Mouse (Mus musculus) kidney, embryonic 16.5 days (tissue): ENCODE data around the gene Coq8b. TPM values are rescaled to one million over a fixed set of nuclear protein-coding genes. Genes with fewer than 3 reads are reported as not detected.

Experiments
- ATAC-seq: fragments of 200-750 bp; cut with Nextera tagmentation; 2 replicates; pipeline ENCODE4 v1.8.0; 2017; ENCODE audit warnings: moderate TSS enrichment; ENCODE audit not compliant: low FRiP score, low TSS enrichment
- H3K27ac ChIP-seq: fragments of 300-500 bp; sonication (generic); 2 replicates; pipeline ENCODE4 v1.5.1; 2014; ENCODE audit warnings: low read length
- H3K27me3 ChIP-seq: fragments of 300-500 bp; sonication (generic); 2 replicates; pipeline ENCODE4 v1.6.1; 2014; ENCODE audit warnings: low read length, control low read depth, mixed read lengths; ENCODE audit not compliant: insufficient read depth
- H3K36me3 ChIP-seq: fragments of 300-500 bp; sonication (generic); 2 replicates; pipeline ENCODE4 v1.6.1; 2014; ENCODE audit warnings: low read length, control low read depth, mixed read lengths; ENCODE audit not compliant: insufficient read depth
- H3K4me1 ChIP-seq: fragments of 300-500 bp; sonication (generic); 2 replicates; pipeline ENCODE4 v1.6.1; 2014; ENCODE audit warnings: low read length, control low read depth, mixed read lengths; ENCODE audit not compliant: insufficient read depth
- H3K4me2 ChIP-seq: fragments of 300-500 bp; sonication (generic); replicated peaks from 2 replicates; pipeline ENCODE4 v1.6.1; 2014; ENCODE audit warnings: low read depth, low read length
- H3K4me3 ChIP-seq: fragments of 300-500 bp; sonication (generic); 2 replicates; pipeline ENCODE4 v1.5.1; 2014; ENCODE audit warnings: mild to moderate bottlenecking, low read length
- H3K9ac ChIP-seq: fragments of 300-500 bp; sonication (generic); replicated peaks from 2 replicates; pipeline ENCODE4 v1.6.1; 2014; ENCODE audit warnings: low read length
- H3K9me3 ChIP-seq: fragments of 300-500 bp; sonication (generic); 2 replicates; pipeline ENCODE4 v1.6.1; 2016; ENCODE audit warnings: low read length, control low read depth
- WGBS: fragments of 180-500 bp; shearing (Covaris S2); extraction: QIAGEN DNeasy Blood & Tissue Kit; methylation state at CpG from one replicate; pipeline ENCODE4 v1.1.7; 2014; 5-methylcytosine and 5-hydroxymethylcytosine counted together
- polyA plus RNA-seq: library from polyadenylated mRNA; unstranded; fragments of >200 nt; fragmentation: Nextera tagmentation; extraction: Ambion mirVana; gene quantifications from 2 replicates; pipeline ENCODE4 v1.2.1, GENCODE M21; 2015

Gene Coq8b
- polyA plus RNA-seq, 1 experiment from 2014 or later, result 26.4 TPM

- Histone ChIP-seq H3K4me2 (peak overlapping the region; percentile 26), H3K27me3 (no peaks in the 10 kb centered on the region), H3K4me1 (peaks cover 30% of the 10 kb centered on the region), H3K36me3 (peaks cover 31% of the 10 kb centered on the region), H3K9me3 (no peaks in the 10 kb centered on the region), H3K27ac (peak overlapping the region; percentile 91), H3K4me3 (no peak overlapping the region), H3K9ac (peak overlapping the region; percentile 53; the same call in 1 of the 2 replicates)
- ATAC-seq, result peak; percentile 46; the same call in 1 of the 2 replicates
- WGBS, result 40% methylated on average over 13 of the region's 13 CpGs
These were observed 48.9 kb downstream of the Coq8b start for GRCm38 (mm10) chr7:27281717-27282116.

GRCm38 (mm10) chr7:27282225-27282624 lies 49.4 kb downstream of the Coq8b start:
- WGBS, result 24% methylated on average over 4 of the region's 4 CpGs
- H3K9me3 ChIP-seq, result no peaks in the 10 kb centered on the region
- peak overlapping the region; percentile 91 for H3K27ac ChIP-seq
- peak overlapping the region; percentile 53; the same call in 1 of the 2 replicates for H3K9ac ChIP-seq
- H3K4me1 ChIP-seq, result peaks cover 30% of the 10 kb centered on the region
- peaks cover 26% of the 10 kb centered on the region for H3K36me3 ChIP-seq
- peak; percentile 40; the same call in 1 of the 2 replicates for ATAC-seq
- H3K4me2 ChIP-seq, result peak overlapping the region; percentile 26
- H3K27me3 ChIP-seq, result no peaks in the 10 kb centered on the region
- H3K4me3 ChIP-seq, result no peak overlapping the region

- Histone ChIP-seq H3K27me3 (no peaks in the 10 kb centered on the region), H3K9ac (peak overlapping the region; percentile 9), H3K9me3 (0 out of 2 replicates have a peak, but pooled peaks cover 3% of the 10 kb centered on the region), H3K27ac (0 out of 2 replicates have a peak overlapping the region, but pooled peaks have one; percentile 38), H3K36me3 (0 out of 2 replicates have a peak, but pooled peaks cover 12% of the 10 kb centered on the region), H3K4me2 (peak overlapping the region; percentile 43), H3K4me1 (peaks cover 30% of the 10 kb centered on the region), H3K4me3 (peak overlapping the region; percentile 21)
- WGBS, result 2% methylated on average over 28 of the region's 28 CpGs
- ATAC-seq, result peak; percentile 50
These were observed 52.3 kb downstream of the Coq8b start for GRCm38 (mm10) chr7:27284865-27285697.

- WGBS, result 6% methylated on average over 8 of the region's 8 CpGs
- no peak overlapping the region for H3K9ac ChIP-seq
- 0 out of 2 replicates have a peak, but pooled peaks cover 7% of the 10 kb centered on the region for H3K36me3 ChIP-seq
- peaks cover 30% of the 10 kb centered on the region for H3K4me1 ChIP-seq
- H3K9me3 ChIP-seq, result 0 out of 2 replicates have a peak, but pooled peaks cover 3% of the 10 kb centered on the region
- H3K27me3 ChIP-seq, result no peaks in the 10 kb centered on the region
- no peak overlapping the region for H3K27ac ChIP-seq
- peak overlapping the region; percentile 43 for H3K4me2 ChIP-seq
- peak overlapping the region; percentile 21; the same call in 1 of the 2 replicates for H3K4me3 ChIP-seq
- peak; percentile 73 for ATAC-seq
These were observed 52.9 kb downstream of the Coq8b start for GRCm38 (mm10) chr7:27285698-27286066.

GRCm38 (mm10) chr7:27288732-27289131 lies 55.9 kb downstream of the Coq8b start:
- ATAC-seq, result no peak
- H3K36me3 ChIP-seq, result no peaks in the 10 kb centered on the region
- H3K4me2 ChIP-seq, result no peak overlapping the region
- no peak overlapping the region for H3K4me3 ChIP-seq
- peaks cover 11% of the 10 kb centered on the region for H3K4me1 ChIP-seq
- no peak overlapping the region for H3K27ac ChIP-seq
- WGBS, result 86% methylated on average over 7 of the region's 7 CpGs
- H3K9me3 ChIP-seq, result 0 out of 2 replicates have a peak, but pooled peaks cover 3% of the 10 kb centered on the region
- no peak overlapping the region for H3K9ac ChIP-seq
- no peaks in the 10 kb centered on the region for H3K27me3 ChIP-seq

GRCm38 (mm10) chr7:27290555-27290954 lies 57.7 kb downstream of the Coq8b start:
- Histone ChIP-seq H3K4me1 (peaks cover under 1% of the 10 kb centered on the region; the same call in 1 of the 2 replicates), H3K4me3 (no peak overlapping the region), H3K9me3 (0 out of 2 replicates have a peak, but pooled peaks cover 3% of the 10 kb centered on the region), H3K4me2 (no peak overlapping the region), H3K36me3 (no peaks in the 10 kb centered on the region), H3K9ac (no peak overlapping the region), H3K27ac (no peak overlapping the region), H3K27me3 (no peaks in the 10 kb centered on the region)
- ATAC-seq, result no peak
- WGBS, result 67% methylated on average over 2 of the region's 2 CpGs

GRCm38 (mm10) chr7:27291795-27292466 lies 59.1 kb downstream of the Coq8b start:
- Histone ChIP-seq H3K27ac (no peak overlapping the region), H3K4me2 (no peak overlapping the region)
- no peak for ATAC-seq

GRCm38 (mm10) chr7:27295956-27296355 lies 63.1 kb downstream of the Coq8b start:
- Histone ChIP-seq H3K4me1 (no peaks in the 10 kb centered on the region), H3K4me2 (no peak overlapping the region), H3K9ac (no peak overlapping the region), H3K27ac (no peak overlapping the region), H3K36me3 (no peaks in the 10 kb centered on the region), H3K9me3 (0 out of 2 replicates have a peak, but pooled peaks cover 4% of the 10 kb centered on the region), H3K4me3 (no peak overlapping the region), H3K27me3 (no peaks in the 10 kb centered on the region)
- ATAC-seq, result no peak
- WGBS, result 77% methylated on average over 4 of the region's 4 CpGs

More at GRCm38 (mm10) chr7:27291795-27292466, 59.1 kb downstream of the Coq8b start:
- Histone ChIP-seq H3K9me3 (0 out of 2 replicates have a peak, but pooled peaks cover 3% of the 10 kb centered on the region), H3K9ac (no peak overlapping the region), H3K27me3 (no peaks in the 10 kb centered on the region), H3K4me1 (no peaks in the 10 kb centered on the region), H3K4me3 (no peak overlapping the region), H3K36me3 (no peaks in the 10 kb centered on the region)
- 45% methylated on average over 12 of the region's 12 CpGs for WGBS

GRCm38 (mm10) chr7:27296518-27296917 lies 63.7 kb downstream of the Coq8b start:
- no peaks in the 10 kb centered on the region for H3K4me1 ChIP-seq
- H3K4me2 ChIP-seq, result no peak overlapping the region
- H3K27me3 ChIP-seq, result no peaks in the 10 kb centered on the region
- H3K36me3 ChIP-seq, result no peaks in the 10 kb centered on the region
- 94% methylated on average over 4 of the region's 4 CpGs for WGBS
- no peak overlapping the region for H3K27ac ChIP-seq
- no peak overlapping the region for H3K4me3 ChIP-seq
- H3K9ac ChIP-seq, result no peak overlapping the region
- no peak for ATAC-seq
- H3K9me3 ChIP-seq, result 0 out of 2 replicates have a peak, but pooled peaks cover 4% of the 10 kb centered on the region
